Mouse (Mus musculus) left cerebral cortex, postnatal 10 days (tissue): Measurements from ENCODE around the gene Gm7694. TPM values are rescaled to one million over a fixed set of nuclear protein-coding genes. Genes with fewer than 3 reads are reported as not detected.

ENCODE experiments used
- DNase-seq, 2 experiments: peaks; one replicate each; pipeline ENCODE4 v3.0.0; 2021 to 2022; ENCODE audit warnings: low spot score in 2 of 2, mixed read lengths in 1 of 2; ENCODE audit errors: extremely low spot score in 1 of 2
- intact Hi-C: fragments of 180-260 bp; cut with DNase I; formaldehyde crosslinking; loops from one replicate; pipeline ENCODE4 v1.15.1; 2025
- total RNA-seq, 2 experiments: library from RNA; stranded (reverse); gene quantifications; 2 replicates each; pipeline ENCODE4 v1.2.3; 2021

Gm7694 gene
- total RNA-seq, 2 experiments from 2014 or later, result 2.1 to 2.3 TPM

GRCm38 (mm10) chr1:170293257-170293656, 12.9 kb downstream of the Gm7694 start:
- intact Hi-C loops, result loop anchor here (10.0 kb wide), 1 partner anchor 202 kb away; no protein-coding TSS in a partner anchor
- DNase-seq, result no peak

DNA sequence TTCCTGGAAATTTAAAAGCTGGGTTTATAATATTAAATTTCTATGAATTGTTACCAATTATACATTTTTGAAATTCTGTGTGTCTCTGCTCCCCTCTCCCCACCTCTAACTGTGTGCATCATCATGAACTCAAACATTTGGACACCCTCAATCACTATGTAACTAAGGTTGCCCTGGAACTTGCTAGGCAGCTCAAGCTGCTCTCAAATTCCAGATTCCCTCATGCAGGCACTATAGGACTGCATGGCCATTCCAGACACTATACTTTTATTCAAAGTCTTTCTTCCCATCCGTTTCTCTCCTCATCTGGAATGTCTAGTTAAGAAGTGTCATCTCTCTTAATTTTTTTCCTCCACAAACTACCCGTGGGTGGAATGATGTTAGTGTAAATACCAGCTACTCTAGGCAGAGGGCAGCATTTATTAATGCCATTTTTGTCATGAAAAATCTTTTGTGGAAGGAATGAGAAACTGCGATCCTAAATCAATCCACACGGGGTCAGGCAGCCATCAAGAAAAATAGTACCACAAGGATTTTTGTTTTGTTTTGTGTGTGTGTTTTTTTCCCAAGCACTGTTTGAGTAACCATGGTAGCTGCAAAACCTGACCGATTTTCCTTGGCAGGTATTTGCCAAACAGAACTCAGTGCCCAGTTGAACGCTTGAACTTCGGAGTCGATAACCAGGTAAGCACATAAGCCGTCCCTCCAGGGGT, 13.7 kb downstream of the Gm7694 start:
- intact Hi-C loops, result loop anchor here (1.0 to 10.0 kb wide), 2 partner anchors 202 to 321 kb away; no protein-coding TSS in a partner anchor

GRCm38 (mm10) chr1:170282415-170283129, 23.6 kb downstream of the Gm7694 start:
- intact Hi-C loops, result no loop called here

More for the DNA sequence above, 13.7 kb downstream of the Gm7694 start:
- peak in 1 of 2 experiments; percentile 73 for DNase-seq

GRCm38 (mm10) chr1:170277016-170277415, 29.1 kb downstream of the Gm7694 start, which contains the start of gene Sh2d1b1:
Gene Sh2d1b1 (plus strand): TSS chr1:170277320.
- intact Hi-C loops, result no loop called here
- no peak for DNase-seq

More at GRCm38 (mm10) chr1:170282415-170283129, 23.6 kb downstream of the Gm7694 start:
- no peak for DNase-seq

DNA sequence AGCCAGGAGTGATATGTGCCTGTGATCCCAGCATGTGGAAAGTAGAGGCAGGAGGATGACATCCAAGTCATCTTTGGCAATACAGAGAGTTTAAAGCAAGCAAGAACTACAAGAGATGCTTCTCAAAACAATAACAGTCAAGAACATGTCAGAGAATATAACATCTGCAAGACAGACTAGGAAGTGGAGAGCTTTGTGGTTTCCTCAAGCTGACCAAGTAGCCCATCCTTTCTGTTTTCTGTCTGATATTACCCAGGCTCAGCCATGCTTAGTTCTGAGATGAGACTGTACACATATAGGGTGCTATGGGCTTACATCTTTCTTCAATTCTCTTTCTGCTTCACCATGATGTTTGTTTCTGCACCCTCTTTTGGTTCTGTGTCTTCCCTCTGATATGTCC, 32.9 kb downstream of the Gm7694 start:
- intact Hi-C loops, result no loop called here
- DNase-seq, result no peak

- intact Hi-C loops, result no loop called here
- DNase-seq, result no peak
Measured at GRCm38 (mm10) chr1:170270696-170271095, 35.4 kb downstream of the Gm7694 start.

DNA sequence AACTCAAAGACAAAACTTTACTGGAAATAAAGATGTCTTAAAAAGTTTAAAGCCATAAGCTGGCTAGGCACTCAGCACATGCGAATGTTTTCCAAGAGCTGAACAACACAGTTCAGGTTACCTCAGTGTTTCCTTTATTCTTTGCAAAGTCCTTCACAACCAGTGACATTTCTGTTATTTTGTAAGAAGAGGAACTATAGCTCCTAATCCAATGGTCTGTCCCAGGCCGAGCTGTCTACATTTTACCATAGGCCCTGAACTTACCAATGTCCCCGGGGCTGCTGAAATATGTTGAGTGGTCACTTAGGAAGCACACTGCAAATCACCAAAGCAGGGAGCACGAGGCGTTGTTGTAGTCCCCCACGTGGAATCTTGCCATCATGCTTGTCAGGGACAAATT, 35.9 kb downstream of the Gm7694 start:
- DNase-seq, result no peak
- intact Hi-C loops, result no loop called here

- DNase-seq, result peak; percentile 86 to 91
- intact Hi-C loops, result no loop called here
Measured at GRCm38 (mm10) chr1:170255560-170255910, 50.6 kb downstream of the Gm7694 start.

GRCm38 (mm10) chr1:170254893-170255559, 51.1 kb downstream of the Gm7694 start:
- DNase-seq, result peak in 1 of 2 experiments; percentile 9
- intact Hi-C loops, result no loop called here

Other genes with a start within 250 kb of the Gm7694 start
- gene Ddr2, start 195.6 kb downstream of the Gm7694 start, total RNA-seq, result 1 to 10 TPM; 5.9 to 7.7 TPM
- 10 to 100 TPM; 62.5 to 66.7 TPM for gene Uap1, start 131.4 kb downstream of the Gm7694 start, total RNA-seq
- gene Uhmk1, start 90.9 kb downstream of the Gm7694 start, total RNA-seq, result 100 to 1,000 TPM; 139 to 144 TPM
- gene Sh2d1b2, start 73.6 kb downstream of the Gm7694 start, total RNA-seq, result not detected
- not detected for gene Sh2d1b1, start 29.0 kb downstream of the Gm7694 start, total RNA-seq
- not detected for gene Spata46, start 2.5 kb upstream of the Gm7694 start, total RNA-seq